Mouse (Mus musculus) kidney, adult 2 months (tissue): ENCODE measurements at regions not wholly inside any gene's neighbourhood (a gene's known extent, or its start where the extent isn't known, plus 50 kb on each side); places are given as distances from the start of the nearest gene placed in this dataset.

Source experiments
- DNase-seq: peaks from one replicate; pipeline ENCODE4 v3.0.0; 2021
- H3K27ac ChIP-seq: fragments of 200-500 bp; 2 replicates; pipeline ENCODE4 v1.5.1; 2012; ENCODE audit warnings: low read depth, low read length, control low read depth, inconsistent platforms; ENCODE audit not compliant: insufficient read depth
- H3K27me3 ChIP-seq: fragments of 200-500 bp; replicated peaks from 2 replicates; pipeline ENCODE4 v1.6.1; 2012; ENCODE audit warnings: mild to moderate bottlenecking, moderate library complexity, low read length, inconsistent platforms; ENCODE audit not compliant: control insufficient read depth, insufficient read depth
- H3K36me3 ChIP-seq: fragments of 200-500 bp; 2 replicates; pipeline ENCODE4 v1.6.1; 2012; ENCODE audit warnings: mild to moderate bottlenecking, moderate library complexity, low read length, inconsistent platforms; ENCODE audit not compliant: control insufficient read depth, insufficient read depth
- H3K4me1 ChIP-seq: fragments of 200-500 bp; 2 replicates; pipeline ENCODE4 v1.6.1; 2011; ENCODE audit warnings: low read length; ENCODE audit not compliant: control insufficient read depth, insufficient read depth
- H3K4me3 ChIP-seq: fragments of 200-500 bp; 2 replicates; pipeline ENCODE4 v1.5.1; 2011; ENCODE audit warnings: mild to moderate bottlenecking, low read depth, low read length, control low read depth; ENCODE audit not compliant: insufficient read depth
- CTCF ChIP-seq: fragments of 200-500 bp; conservative IDR thresholded peaks from 2 replicates; pipeline ENCODE4 v1.5.1; 2011; ENCODE audit warnings: low read depth, mild to moderate bottlenecking, control low read depth, low read length, moderate library complexity, mixed read lengths; ENCODE audit not compliant: insufficient read depth, insufficient read length
- POLR2A ChIP-seq: fragments of 200-500 bp; IDR thresholded peaks from one replicate; pipeline ENCODE4 v1.6.1; 2011; ENCODE audit warnings: low read depth, low read length, control low read depth
- WGBS: fragments of 180-500 bp; shearing (Covaris S2); methylation state at CpG from one replicate; pipeline ENCODE4 v1.1.7; 2018; 5-methylcytosine and 5-hydroxymethylcytosine counted together

GRCm38 (mm10) chr10:56539827-56540511, 162.8 kb downstream of the Gja1 start:
- no peaks in the 10 kb centered on the region for H3K4me1 ChIP-seq
- H3K27me3 ChIP-seq = no peaks in the 10 kb centered on the region
- no peaks in the 10 kb centered on the region for H3K36me3 ChIP-seq
- H3K4me3 ChIP-seq = no peak overlapping the region
- no peak overlapping the region for H3K27ac ChIP-seq
- 51% methylated on average over 5 of the region's 5 CpGs for WGBS
- TF ChIP-seq POLR2A (no peak), CTCF (no peak)
- DNase-seq = peak; percentile 15

GRCm38 (mm10) chr10:56542106-56542505, 165.0 kb downstream of the Gja1 start:
- no peak for TF ChIP-seq CTCF

GRCm38 (mm10) chr10:56545989-56546388, 168.9 kb downstream of the Gja1 start:
- 58% methylated on average over 3 of the region's 3 CpGs for WGBS
- Histone ChIP-seq H3K4me1 (no peaks in the 10 kb centered on the region), H3K27me3 (no peaks in the 10 kb centered on the region), H3K27ac (no peak overlapping the region), H3K36me3 (no peaks in the 10 kb centered on the region), H3K4me3 (no peak overlapping the region)
- no peak for DNase-seq
- TF ChIP-seq CTCF (no peak), POLR2A (no peak)

More at GRCm38 (mm10) chr10:56542106-56542505, 165.0 kb downstream of the Gja1 start:
- H3K36me3 ChIP-seq = no peaks in the 10 kb centered on the region
- WGBS = 88% methylated on average over 3 of the region's 3 CpGs
- H3K4me1 ChIP-seq = no peaks in the 10 kb centered on the region
- H3K27me3 ChIP-seq = no peaks in the 10 kb centered on the region
- H3K27ac ChIP-seq = no peak overlapping the region
- DNase-seq = no peak
- no peak overlapping the region for H3K4me3 ChIP-seq

- DNase-seq = no peak
- TF ChIP-seq CTCF (no peak), POLR2A (no peak)
- WGBS = 65% methylated on average over 2 of the region's 2 CpGs
These were observed 169.7 kb downstream of the Gja1 start for GRCm38 (mm10) chr10:56546824-56547223.

GRCm38 (mm10) chr10:56547825-56548224, 170.7 kb downstream of the Gja1 start:
- WGBS = 80% methylated on average over 3 of the region's 4 CpGs
- Histone ChIP-seq H3K4me3 (no peak overlapping the region), H3K36me3 (no peaks in the 10 kb centered on the region), H3K27ac (no peak overlapping the region), H3K27me3 (no peaks in the 10 kb centered on the region), H3K4me1 (no peaks in the 10 kb centered on the region)
- TF ChIP-seq POLR2A = no peak
- no peak for DNase-seq

More at GRCm38 (mm10) chr10:56546824-56547223, 169.7 kb downstream of the Gja1 start:
- H3K4me1 ChIP-seq = no peaks in the 10 kb centered on the region
- no peak overlapping the region for H3K4me3 ChIP-seq
- no peaks in the 10 kb centered on the region for H3K27me3 ChIP-seq
- H3K36me3 ChIP-seq = no peaks in the 10 kb centered on the region
- no peak overlapping the region for H3K27ac ChIP-seq

GRCm38 (mm10) chr10:56566836-56567442, 189.8 kb downstream of the Gja1 start:
- H3K27me3 ChIP-seq = no peaks in the 10 kb centered on the region
- 88% methylated on average over 12 of the region's 12 CpGs for WGBS
- no peaks in the 10 kb centered on the region for H3K4me1 ChIP-seq
- H3K27ac ChIP-seq = no peak overlapping the region
- H3K4me3 ChIP-seq = no peak overlapping the region
- no peaks in the 10 kb centered on the region for H3K36me3 ChIP-seq
- DNase-seq = no peak
- TF ChIP-seq POLR2A = no peak
- no peak for TF ChIP-seq CTCF

- Histone ChIP-seq H3K27me3 (no peaks in the 10 kb centered on the region), H3K4me1 (no peaks in the 10 kb centered on the region), H3K27ac (no peak overlapping the region), H3K36me3 (no peaks in the 10 kb centered on the region), H3K4me3 (no peak overlapping the region)
- DNase-seq = no peak
- 41% methylated on average over 6 of the region's 6 CpGs for WGBS
- TF ChIP-seq POLR2A = no peak
These were observed 204.9 kb downstream of the Gja1 start for GRCm38 (mm10) chr10:56582065-56582464.
